Mouse (Mus musculus): ENCODE data around the gene Pgr15l.

Pgr15l gene

DNA sequence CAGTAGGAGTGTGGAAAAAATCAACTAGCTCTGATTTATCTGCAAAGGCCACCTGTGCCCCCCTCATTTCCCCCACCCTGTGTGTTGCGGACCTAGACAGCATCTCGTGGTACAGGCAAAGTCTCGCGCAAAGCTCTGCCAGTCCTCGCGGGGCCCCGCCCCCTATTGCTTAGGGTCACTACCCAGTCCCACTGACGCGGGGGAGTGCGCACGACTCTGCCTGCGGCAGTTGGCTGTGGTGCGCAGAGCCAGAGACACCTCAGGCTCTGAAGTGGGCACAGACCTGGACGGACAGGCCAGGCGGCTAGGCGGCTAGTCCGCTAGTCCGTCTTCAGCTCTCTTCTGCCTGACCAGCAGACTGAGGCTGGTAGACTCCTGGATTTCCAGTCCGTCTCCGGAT, at the start of gene Pgr15l:
Pgr15l (plus strand) TSS at position 228 of the 400 bp plus-strand sequence.
- WGBS: under 1% methylated on average over 20 of the region's 20 CpGs

DNA sequence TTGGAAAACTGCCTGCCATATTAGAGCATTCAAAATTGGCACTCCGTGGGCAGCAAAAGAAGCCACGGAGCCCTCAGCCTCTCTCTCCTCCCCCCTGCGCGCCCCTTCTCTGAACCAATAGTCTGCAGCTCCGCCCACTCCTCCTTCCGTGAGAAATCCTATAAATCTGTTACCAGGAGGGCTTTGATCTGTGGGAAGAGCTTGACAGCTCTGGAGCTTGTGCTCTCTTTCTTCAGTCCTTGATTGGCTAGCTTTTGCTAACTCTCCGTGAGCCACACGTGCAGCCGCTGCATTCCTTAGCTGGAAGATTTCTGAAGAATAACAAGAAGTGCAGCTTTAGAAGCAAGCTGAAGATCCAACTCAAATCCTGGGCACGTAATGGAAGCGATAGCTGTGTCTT, 2.6 kb upstream of the Pgr15l start:
- WGBS: under 1% methylated on average over 11 of the region's 11 CpGs
